Mouse (Mus musculus) liver, embryonic 14.5 days (tissue): ENCODE measurements around the gene Myo1c. TPM values are rescaled to one million over a fixed set of nuclear protein-coding genes. Genes with fewer than 3 reads are reported as not detected.
A peak's percentile ranks its signal among the peaks of the same experiment; 100 is the strongest.
"Not testable (repeated sequence)": the region's sequence is repeated elsewhere in the genome, so short reads cannot be mapped to it uniquely, and the experiment has no call there.

ENCODE experiments used
- ATAC-seq: fragments of 200-750 bp; cut with Nextera tagmentation; 2 replicates; pipeline ENCODE4 v1.8.0; 2017; ENCODE audit warnings: moderate number of reproducible peaks, mild to moderate bottlenecking, moderate library complexity; ENCODE audit not compliant: insufficient read depth
- DNase-seq, 3 experiments: peaks; one replicate each; pipeline ENCODE4 v3.0.0-alpha.2; 2012 to 2013; ENCODE audit warnings: low read depth in 3 of 3, low spot score in 3 of 3
- H3K27ac ChIP-seq: fragments of 300-500 bp; sonication (generic); 2 replicates; pipeline ENCODE4 v1.5.1; 2014; ENCODE audit warnings: moderate library complexity, mild to moderate bottlenecking, control low read depth, inconsistent platforms
- H3K27me3 ChIP-seq: fragments of 300-500 bp; sonication (generic); 2 replicates; pipeline ENCODE4 v1.6.1; 2014; ENCODE audit warnings: mild to moderate bottlenecking, low read length, moderate library complexity; ENCODE audit not compliant: control insufficient read depth, insufficient read depth
- H3K36me3 ChIP-seq: fragments of 300-500 bp; sonication (generic); replicated peaks from 2 replicates; pipeline ENCODE4 v1.6.1; 2014; ENCODE audit warnings: low read depth; ENCODE audit not compliant: control insufficient read depth, insufficient read depth
- H3K4me1 ChIP-seq, 2 experiments: fragments of 200-500 bp in 1 of 2; fragments of 300-500 bp in 1 of 2; sonication (generic) in 1 of 2; replicated peaks; 2 replicates each; pipeline ENCODE4 v1.6.1; 2012 to 2014; ENCODE audit warnings: antibody characterized with exemption in 1 of 2, inconsistent platforms in 1 of 2, low read length in 1 of 2; ENCODE audit not compliant: control insufficient read depth in 2 of 2, insufficient read depth in 2 of 2
- H3K4me2 ChIP-seq: fragments of 300-500 bp; sonication (generic); 2 replicates; pipeline ENCODE4 v1.6.1; 2014; ENCODE audit warnings: low read depth, mild to moderate bottlenecking, control low read depth, moderate library complexity
- H3K4me3 ChIP-seq, 2 experiments: fragments of 200-500 bp in 1 of 2; fragments of 300-500 bp in 1 of 2; sonication (generic) in 1 of 2; 2 replicates each; pipeline ENCODE4 v1.5.1; 2012 to 2014; ENCODE audit warnings: low read depth in 2 of 2, low read length in 2 of 2, mild to moderate bottlenecking in 2 of 2, control low read depth in 1 of 2, inconsistent platforms in 1 of 2, moderate library complexity in 1 of 2; ENCODE audit not compliant: insufficient read depth in 1 of 2
- H3K9ac ChIP-seq: fragments of 300-500 bp; sonication (generic); replicated peaks from 2 replicates; pipeline ENCODE4 v1.6.1; 2014; ENCODE audit warnings: mild to moderate bottlenecking, control low read depth, moderate library complexity
- H3K9me3 ChIP-seq: fragments of 300-500 bp; sonication (generic); 2 replicates; pipeline ENCODE4 v1.6.1; 2016; ENCODE audit warnings: low read length, mixed read lengths; ENCODE audit not compliant: control insufficient read depth
- CTCF ChIP-seq: IDR thresholded peaks from 2 replicates; pipeline ENCODE4 v1.5.1; 2016; ENCODE audit warnings: antibody characterized with exemption, low read depth, control low read depth
- EP300 ChIP-seq: IDR thresholded peaks from 2 replicates; pipeline ENCODE4 v1.6.1; 2016; ENCODE audit warnings: antibody characterized with exemption, low read depth
- WGBS: fragments of 180-500 bp; shearing (Covaris S2); extraction: QIAGEN DNeasy Blood & Tissue Kit; methylation state at CpG from one replicate; pipeline ENCODE4 v1.1.7; 2014; ENCODE audit not compliant: insufficient replicate concordance; 5-methylcytosine and 5-hydroxymethylcytosine counted together
- polyA plus RNA-seq, 2 experiments: library from polyadenylated mRNA; depleted of rRNA in 1 of 2; stranded (reverse) in 1 of 2; unstranded in 1 of 2; fragments of >200 nt; fragmentation: Nextera tagmentation in 1 of 2; extraction: Ambion mirVana in 1 of 2; gene quantifications; 2 replicates each; pipeline versions ENCODE4 v1.2.1 to v1.2.3; 2012 to 2014

Myo1c gene
- polyA plus RNA-seq, 2 experiments: 12.6 to 14.4 TPM

- no peak overlapping the region for H3K4me2 ChIP-seq
- no peak for ATAC-seq
- no peak for TF ChIP-seq CTCF
- H3K4me1 ChIP-seq: peaks cover 0 to 4% of the 10 kb centered on the region in 2 experiments; a peak in 1 of 4 replicates
- no peak overlapping the region for H3K27ac ChIP-seq
- H3K9me3 ChIP-seq: no peaks in the 10 kb centered on the region
- DNase-seq: no peak
- H3K36me3 ChIP-seq: peaks cover 47% of the 10 kb centered on the region
- no peaks in the 10 kb centered on the region for H3K27me3 ChIP-seq
- no peak overlapping the region for H3K4me3 ChIP-seq
- H3K9ac ChIP-seq: no peak overlapping the region
Measured at GRCm38 (mm10) chr11:75691047-75691446, 40.7 kb downstream of the Myo1c start.

DNA sequence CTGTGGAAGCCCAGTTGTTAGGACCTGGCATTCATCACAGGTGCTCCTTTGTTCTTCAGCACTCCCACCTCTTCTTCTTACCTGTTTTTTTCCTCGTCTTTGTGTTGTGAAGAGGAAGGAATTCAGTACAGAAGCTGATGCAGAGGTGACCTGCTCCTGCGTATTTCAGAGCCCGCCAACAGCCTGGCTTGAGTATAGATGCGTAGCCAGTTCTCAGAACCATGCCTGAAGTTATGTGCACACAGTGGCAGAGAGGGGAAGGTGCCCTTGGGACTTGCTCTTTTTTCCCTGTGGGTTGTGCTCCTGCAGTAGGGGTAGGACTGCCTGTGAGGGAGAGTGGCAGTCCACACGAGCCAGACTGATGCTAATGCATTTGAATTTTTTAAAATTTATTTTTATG, 43.3 kb downstream of the Myo1c start:
- ATAC-seq: no peak
- WGBS: 89% methylated on average over 5 of the region's 5 CpGs
- no peak for DNase-seq
- no peak overlapping the region for H3K9ac ChIP-seq
- H3K36me3 ChIP-seq: peaks cover 69% of the 10 kb centered on the region
- no peaks in the 10 kb centered on the region for H3K27me3 ChIP-seq
- no peak for TF ChIP-seq EP300
- no peak for TF ChIP-seq CTCF
- no peak overlapping the region for H3K4me3 ChIP-seq
- H3K4me1 ChIP-seq: no peaks in the 10 kb centered on the region
- no peaks in the 10 kb centered on the region for H3K9me3 ChIP-seq
- no peak overlapping the region for H3K4me2 ChIP-seq
- H3K27ac ChIP-seq: no peak overlapping the region

DNA sequence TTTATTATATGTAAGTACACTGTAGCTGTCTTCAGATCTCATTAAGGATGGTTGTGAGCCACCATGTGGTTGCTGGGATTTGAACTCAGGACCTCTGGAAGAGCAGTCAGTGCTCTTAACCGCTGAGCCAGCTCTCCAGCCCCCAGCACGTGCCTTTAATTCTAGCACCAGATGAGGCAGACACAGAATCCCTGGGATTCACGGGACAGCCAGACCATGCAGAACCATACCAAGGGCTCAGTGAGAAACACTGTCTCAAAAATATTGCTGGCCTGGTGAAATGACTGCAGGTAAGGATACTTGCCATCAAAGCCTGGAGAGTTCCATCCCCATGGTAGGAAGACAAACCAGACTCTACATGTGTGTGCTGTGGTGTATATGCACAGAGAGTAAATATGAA, 47.2 kb downstream of the Myo1c start:
- not testable (repeated sequence) for H3K27me3 ChIP-seq, H3K9ac ChIP-seq, ATAC-seq, H3K4me2 ChIP-seq, H3K4me3 ChIP-seq, H3K9me3 ChIP-seq, DNase-seq, H3K4me1 ChIP-seq, H3K27ac ChIP-seq
- 91% methylated on average over 3 of the region's 3 CpGs for WGBS
- peaks cover 72% of the 10 kb centered on the region for H3K36me3 ChIP-seq

- WGBS: 87% methylated on average over 5 of the region's 5 CpGs
- no peaks in the 10 kb centered on the region for H3K9me3 ChIP-seq
- 0 out of 2 replicates have a peak, but pooled peaks have one; percentile 12 for TF ChIP-seq CTCF
- TF ChIP-seq EP300: no peak
- no peak overlapping the region for H3K4me2 ChIP-seq
- peaks cover 67% of the 10 kb centered on the region for H3K36me3 ChIP-seq
- no peak overlapping the region for H3K4me3 ChIP-seq
- no peak overlapping the region for H3K9ac ChIP-seq
- H3K4me1 ChIP-seq: no peaks in the 10 kb centered on the region
- ATAC-seq: no peak
- no peaks in the 10 kb centered on the region for H3K27me3 ChIP-seq
- H3K27ac ChIP-seq: no peak overlapping the region
- DNase-seq: no peak
Measured at GRCm38 (mm10) chr11:75700557-75700956, 50.3 kb downstream of the Myo1c start.

- H3K36me3 ChIP-seq: peaks cover 56% of the 10 kb centered on the region
- DNase-seq (no peak), ATAC-seq (no peak)
- TF ChIP-seq CTCF (no peak), EP300 (no peak)
- H3K4me2 ChIP-seq: no peak overlapping the region
- H3K4me1 ChIP-seq: no peaks in the 10 kb centered on the region
- H3K27me3 ChIP-seq: no peaks in the 10 kb centered on the region
- H3K4me3 ChIP-seq: no peak overlapping the region
- H3K9ac ChIP-seq: no peak overlapping the region
- H3K9me3 ChIP-seq: no peaks in the 10 kb centered on the region
- WGBS: 87% methylated on average over 6 of the region's 6 CpGs
- H3K27ac ChIP-seq: no peak overlapping the region
Measured at GRCm38 (mm10) chr11:75702761-75703160, 52.5 kb downstream of the Myo1c start.

DNA sequence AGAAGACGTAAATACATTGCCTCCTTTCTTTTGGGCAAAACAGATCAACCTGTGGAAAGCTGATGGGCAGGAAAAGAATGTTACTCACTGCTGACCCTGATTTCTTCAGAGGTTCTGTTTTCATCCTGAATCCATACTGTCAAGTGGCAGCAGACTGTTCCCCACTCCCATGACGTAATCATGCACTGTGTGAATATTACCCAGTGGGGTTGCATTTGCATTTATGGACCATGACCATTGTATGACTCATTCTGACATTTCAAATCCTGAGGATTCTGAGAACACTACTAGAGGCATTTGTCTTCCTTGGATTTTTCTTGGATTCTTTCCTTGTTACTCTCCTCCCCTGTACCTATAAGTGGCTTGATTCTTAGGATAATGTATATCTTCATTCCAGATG, 53.4 kb downstream of the Myo1c start:
- Histone ChIP-seq H3K27me3 (no peaks in the 10 kb centered on the region), H3K36me3 (peaks cover 48% of the 10 kb centered on the region), H3K4me2 (no peak overlapping the region), H3K27ac (no peak overlapping the region), H3K9me3 (no peaks in the 10 kb centered on the region), H3K4me3 (no peak overlapping the region), H3K9ac (no peak overlapping the region), H3K4me1 (no peaks in the 10 kb centered on the region)
- DNase-seq (no peak), ATAC-seq (no peak)
- TF ChIP-seq CTCF (no peak), EP300 (no peak)
- 89% methylated on average over 2 of the region's 2 CpGs for WGBS
